Mouse (Mus musculus) liver, adult 2 months (tissue): ENCODE results near the gene Olfml2a. TPM values are rescaled to one million over a fixed set of nuclear protein-coding genes. Genes with fewer than 3 reads are reported as not detected.

Experiments used
- DNase-seq: peaks from one replicate; pipeline ENCODE4 v3.0.0-alpha.2; 2011; ENCODE audit warnings: low read depth, low spot score; ENCODE audit errors: extremely low read depth
- H3K27ac ChIP-seq: fragments of 200-500 bp; replicated peaks from 2 replicates; pipeline ENCODE4 v1.5.1; 2012; ENCODE audit warnings: low read depth, mild to moderate bottlenecking, control low read depth, inconsistent platforms, low read length; ENCODE audit not compliant: insufficient read depth
- H3K27me3 ChIP-seq: fragments of 200-500 bp; 2 replicates; pipeline ENCODE4 v1.6.1; 2012; ENCODE audit warnings: mild to moderate bottlenecking, moderate library complexity, low read length, inconsistent platforms; ENCODE audit not compliant: control insufficient read depth, insufficient read depth
- H3K36me3 ChIP-seq: fragments of 200-500 bp; 2 replicates; pipeline ENCODE4 v1.6.1; 2012; ENCODE audit warnings: low read length, inconsistent platforms; ENCODE audit not compliant: control insufficient read depth, insufficient read depth
- H3K4me1 ChIP-seq: fragments of 200-500 bp; 2 replicates; pipeline ENCODE4 v1.6.1; 2011; ENCODE audit warnings: low read length; ENCODE audit not compliant: control insufficient read depth, insufficient read depth
- H3K4me3 ChIP-seq: fragments of 200-500 bp; 2 replicates; pipeline ENCODE4 v1.5.1; 2011; ENCODE audit warnings: low read depth, mild to moderate bottlenecking, control low read depth, low read length, moderate library complexity; ENCODE audit not compliant: insufficient read depth
- H3K79me2 ChIP-seq: fragments of 200-500 bp; 2 replicates; pipeline ENCODE4 v1.6.1; 2012; ENCODE audit warnings: inconsistent platforms, mild to moderate bottlenecking, low read length, moderate library complexity; ENCODE audit not compliant: control insufficient read depth, insufficient read depth
- H3K9ac ChIP-seq: fragments of 200-500 bp; 2 replicates; pipeline ENCODE4 v1.6.1; 2012; ENCODE audit warnings: low read depth, mild to moderate bottlenecking, control low read depth, inconsistent platforms, low read length
- CTCF ChIP-seq: fragments of 200-500 bp; IDR thresholded peaks from 2 replicates; pipeline ENCODE4 v1.5.1; 2011; ENCODE audit warnings: low read depth, low read length, control low read depth
- POLR2A ChIP-seq: fragments of 200-500 bp; IDR thresholded peaks from 2 replicates; pipeline ENCODE4 v1.6.1; 2011; ENCODE audit warnings: low read length, control low read depth; ENCODE audit not compliant: insufficient read depth; ENCODE audit errors: extremely low read depth
- WGBS: fragments of 180-500 bp; shearing (Covaris S2); methylation state at CpG from one replicate; pipeline ENCODE4 v1.1.7; 2018; 5-methylcytosine and 5-hydroxymethylcytosine counted together
- polyA plus RNA-seq: library from polyadenylated mRNA; depleted of rRNA; stranded (reverse); fragments of >200 nt; gene quantifications from 2 replicates; pipeline ENCODE4 v1.2.3, GENCODE M21; 2012; rRNA removed
- total RNA-seq: library from RNA; depleted of rRNA; stranded (reverse); fragments of >200 nt; gene quantifications from 2 replicates; pipeline ENCODE4 v1.2.3, GENCODE M21; 2014; rRNA removed

The Olfml2a gene
- total and polyA plus RNA-seq, 2 experiments: 0.07 to 0.09 TPM

- no peaks in the 10 kb centered on the region for H3K27me3 ChIP-seq
- H3K36me3 ChIP-seq: peaks cover 28% of the 10 kb centered on the region
- no peak overlapping the region for H3K4me3 ChIP-seq
- TF ChIP-seq POLR2A (no peak), CTCF (no peak)
- H3K79me2 ChIP-seq: peaks cover 13% of the 10 kb centered on the region; the same call in 1 of the 2 replicates
- H3K27ac ChIP-seq: no peak overlapping the region
- DNase-seq: no peak
- no peak overlapping the region for H3K9ac ChIP-seq
- H3K4me1 ChIP-seq: peaks cover 8% of the 10 kb centered on the region
These were observed 79.5 kb downstream of the Olfml2a start for GRCm38 (mm10) chr2:39011264-39011663.

GRCm38 (mm10) chr2:39011971-39012370, 80.2 kb downstream of the Olfml2a start:
- no peak for DNase-seq
- Histone ChIP-seq H3K79me2 (peaks cover 13% of the 10 kb centered on the region; the same call in 1 of the 2 replicates), H3K27me3 (no peaks in the 10 kb centered on the region), H3K9ac (no peak overlapping the region), H3K4me3 (no peak overlapping the region), H3K27ac (no peak overlapping the region), H3K36me3 (peaks cover 34% of the 10 kb centered on the region), H3K4me1 (peaks cover 8% of the 10 kb centered on the region)
- TF ChIP-seq CTCF (no peak), POLR2A (no peak)
- 79% methylated on average over 3 of the region's 3 CpGs for WGBS

GRCm38 (mm10) chr2:39012768-39013279, 81.0 kb downstream of the Olfml2a start:
- peaks cover 41% of the 10 kb centered on the region for H3K36me3 ChIP-seq
- H3K79me2 ChIP-seq: peaks cover 13% of the 10 kb centered on the region; the same call in 1 of the 2 replicates
- DNase-seq: no peak
- no peaks in the 10 kb centered on the region for H3K27me3 ChIP-seq
- H3K9ac ChIP-seq: no peak overlapping the region
- WGBS: 81% methylated on average over 7 of the region's 7 CpGs
- H3K27ac ChIP-seq: no peak overlapping the region
- no peak overlapping the region for H3K4me3 ChIP-seq
- TF ChIP-seq POLR2A (no peak), CTCF (no peak)
- peaks cover 8% of the 10 kb centered on the region for H3K4me1 ChIP-seq

Other genes with a start within 250 kb of the Olfml2a start
- 0.74 TPM in 1 of 2 replicates, not detected in the other for gene Nr5a1, start 217.4 kb upstream of the Olfml2a start, total RNA-seq
- gene Nr5a1, start 217.4 kb upstream of the Olfml2a start, polyA plus RNA-seq: not detected in 2 replicates
- gene Nr6a1, start 4.3 kb upstream of the Olfml2a start, total RNA-seq: 14.8 and 21.1 TPM in 2 replicates
- gene Nr6a1, start 4.3 kb upstream of the Olfml2a start, polyA plus RNA-seq: 5.9 and 7.6 TPM in 2 replicates
- 0.55 and 0.67 TPM in 2 replicates for gene Wdr38, start 65.5 kb downstream of the Olfml2a start, total RNA-seq
- 0.34 TPM in 2 replicates for gene Wdr38, start 65.5 kb downstream of the Olfml2a start, polyA plus RNA-seq
- 41.2 and 45.1 TPM in 2 replicates for gene Arpc5l, start 73.4 kb downstream of the Olfml2a start, total RNA-seq
- 21.3 and 25.7 TPM in 2 replicates for gene Arpc5l, start 73.4 kb downstream of the Olfml2a start, polyA plus RNA-seq
- 179 and 183 TPM in 2 replicates for gene Rpl35, start 73.6 kb downstream of the Olfml2a start, total RNA-seq
- 56.9 and 60.6 TPM in 2 replicates for gene Rpl35, start 73.6 kb downstream of the Olfml2a start, polyA plus RNA-seq
- 15.4 and 19.1 TPM in 2 replicates for gene Golga1, start 133.6 kb downstream of the Olfml2a start, total RNA-seq
- 4.2 and 7.1 TPM in 2 replicates for gene Golga1, start 133.6 kb downstream of the Olfml2a start, polyA plus RNA-seq